Mouse (Mus musculus) heart, postnatal 25 days (tissue): ENCODE data around the gene Pik3c2a. TPM values are rescaled to one million over a fixed set of nuclear protein-coding genes. Genes with fewer than 3 reads are reported as not detected.

Experiments used
- DNase-seq: peaks from one replicate; pipeline ENCODE4 v3.0.0; 2022; ENCODE audit warnings: low spot score
- intact Hi-C: fragments of 180-260 bp; cut with DNase I; formaldehyde crosslinking; loops from one replicate; pipeline ENCODE4 v1.15.1; 2025
- total RNA-seq, 2 experiments: library from RNA; stranded (reverse); gene quantifications; 2 replicates each; pipeline ENCODE4 v1.2.3; 2021

The Pik3c2a gene
- total RNA-seq, 2 experiments from 2014 or later = 15.6 to 18.5 TPM

GRCm38 (mm10) chr7:116307099-116307870 is 136.0 kb downstream of the Pik3c2a start:
- intact Hi-C loops = no loop called here
- DNase-seq = peak; percentile 35

GRCm38 (mm10) chr7:116306601-116307000 is 136.6 kb downstream of the Pik3c2a start:
- intact Hi-C loops = no loop called here

GRCm38 (mm10) chr7:116301661-116302311 is 141.5 kb downstream of the Pik3c2a start:
- DNase-seq = peak; percentile 14
- intact Hi-C loops = no loop called here

More at GRCm38 (mm10) chr7:116306601-116307000, 136.6 kb downstream of the Pik3c2a start:
- DNase-seq = no peak

- no peak for DNase-seq
- intact Hi-C loops = no loop called here
These were observed 142.1 kb downstream of the Pik3c2a start for GRCm38 (mm10) chr7:116301144-116301543.

- no peak for DNase-seq
- intact Hi-C loops = no loop called here
These were observed 144.4 kb downstream of the Pik3c2a start for GRCm38 (mm10) chr7:116298851-116299250.

- DNase-seq = no peak
- intact Hi-C loops = no loop called here
These were observed 144.9 kb downstream of the Pik3c2a start for GRCm38 (mm10) chr7:116298389-116298788.

- no peak for DNase-seq
- intact Hi-C loops = no loop called here
These were observed 148.3 kb downstream of the Pik3c2a start for GRCm38 (mm10) chr7:116294961-116295360.

- intact Hi-C loops = no loop called here
- no peak for DNase-seq
These were observed 150.9 kb downstream of the Pik3c2a start for GRCm38 (mm10) chr7:116292377-116292776.

GRCm38 (mm10) chr7:116290559-116290958 is 152.7 kb downstream of the Pik3c2a start:
- intact Hi-C loops = no loop called here
- DNase-seq = no peak

- DNase-seq = no peak
- intact Hi-C loops = no loop called here
These were observed 154.3 kb downstream of the Pik3c2a start for GRCm38 (mm10) chr7:116288996-116289395.

- DNase-seq = no peak
- intact Hi-C loops = no loop called here
These were observed 155.3 kb downstream of the Pik3c2a start for GRCm38 (mm10) chr7:116287959-116288358.

Other genes with a start within 250 kb of the Pik3c2a start
- gene Plekha7, start 135.1 kb downstream of the Pik3c2a start, total RNA-seq = 1 to 10 TPM; 6.7 to 6.8 TPM
- 100 to 1,000 TPM; 316 to 318 TPM for gene Rps13, start 109.3 kb downstream of the Pik3c2a start, total RNA-seq
- 1 to 10 TPM; 8.1 to 8.9 TPM for gene Nucb2, start 60.9 kb upstream of the Pik3c2a start, total RNA-seq